Mouse (Mus musculus): ENCODE data around the gene Sdcbp2. TPM values are rescaled to one million over a fixed set of nuclear protein-coding genes. Genes with fewer than 3 reads are reported as not detected.
"Not testable (repeated sequence)": the region's sequence is repeated elsewhere in the genome, so short reads cannot be mapped to it uniquely, and the experiment has no call there.

Sdcbp2 gene
- polyA plus RNA-seq, 1 experiment from 2014 or later: 0.35 TPM

DNA sequence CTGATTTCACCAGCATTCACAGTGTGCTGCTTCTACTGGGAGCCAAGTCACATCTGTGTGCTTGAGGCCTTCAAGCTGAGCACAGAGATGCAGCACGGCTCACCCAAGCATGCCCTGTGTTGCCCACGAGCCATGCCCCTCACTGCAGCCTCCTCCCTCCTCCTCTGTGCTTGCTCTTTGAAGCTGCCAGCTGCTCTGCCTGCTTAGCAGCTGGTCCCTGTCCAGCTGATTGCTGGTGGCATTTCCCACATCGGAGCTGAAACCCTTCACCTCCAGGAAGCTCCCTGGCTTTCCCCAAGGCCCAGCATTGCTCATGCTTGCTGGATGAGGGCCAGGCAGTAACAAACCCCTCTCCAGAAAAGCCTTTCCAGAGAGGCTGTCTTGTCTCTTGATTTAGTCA lies 37.6 kb downstream of the Sdcbp2 start:
- Histone ChIP-seq H3K36me3 (ENCODE audit: poor library complexity, severe bottlenecking) (no peaks in the 10 kb centered on the region), H3K4me3 (no peak overlapping the region), H3K9me3 (replicated peaks) (no peaks in the 10 kb centered on the region), H3K27me3 (no peaks in the 10 kb centered on the region), H3K27ac (no peak overlapping the region), H3K4me1 (peaks cover 18% of the 10 kb centered on the region), H3K4me2 (no peak overlapping the region), H3K9ac (no peak overlapping the region)
- ATAC-seq: no peak
- WGBS: 34% methylated on average over 3 of the region's 3 CpGs

DNA sequence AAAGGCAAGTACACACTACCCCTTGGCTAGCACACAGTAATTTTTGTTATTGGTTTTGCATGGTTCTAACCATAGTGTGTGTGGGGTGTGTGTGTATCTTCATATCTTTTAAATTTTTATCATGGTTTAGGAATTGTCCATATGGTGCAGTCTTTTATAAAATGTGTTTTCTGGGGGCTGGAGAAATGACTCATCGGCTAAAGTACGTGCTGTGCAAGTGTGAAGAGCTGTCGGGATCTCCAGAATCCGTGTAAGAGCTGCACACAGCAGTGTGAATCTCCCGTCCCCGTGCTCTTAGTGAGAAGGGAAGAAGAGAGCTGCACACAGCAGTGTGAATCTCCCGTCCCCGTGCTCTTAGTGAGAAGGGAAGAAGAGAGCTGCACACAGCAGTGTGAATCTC lies 43.4 kb downstream of the Sdcbp2 start:
- H3K9ac ChIP-seq; H3K9me3 ChIP-seq (replicated peaks); H3K4me1 ChIP-seq; H3K27ac ChIP-seq; H3K27me3 ChIP-seq; H3K36me3 ChIP-seq (ENCODE audit: poor library complexity, severe bottlenecking); H3K4me2 ChIP-seq; ATAC-seq; H3K4me3 ChIP-seq: not testable (repeated sequence)
- 70% methylated on average over 8 of the region's 8 CpGs for WGBS

GRCm38 (mm10) chr2:151616551-151617329 lies 44.3 kb downstream of the Sdcbp2 start:
- ATAC-seq: no peak
- no peaks in the 10 kb centered on the region for H3K36me3 ChIP-seq (ENCODE audit: poor library complexity, severe bottlenecking)
- H3K27ac ChIP-seq: no peak overlapping the region
- no peak overlapping the region for H3K4me3 ChIP-seq
- H3K4me1 ChIP-seq: peaks cover 6% of the 10 kb centered on the region; the same call in 1 of the 2 replicates
- no peak overlapping the region for H3K9ac ChIP-seq
- no peak overlapping the region for H3K4me2 ChIP-seq
- no peaks in the 10 kb centered on the region for H3K27me3 ChIP-seq
- 65% methylated on average over 6 of the region's 6 CpGs for WGBS
- H3K9me3 ChIP-seq (replicated peaks): no peaks in the 10 kb centered on the region

DNA sequence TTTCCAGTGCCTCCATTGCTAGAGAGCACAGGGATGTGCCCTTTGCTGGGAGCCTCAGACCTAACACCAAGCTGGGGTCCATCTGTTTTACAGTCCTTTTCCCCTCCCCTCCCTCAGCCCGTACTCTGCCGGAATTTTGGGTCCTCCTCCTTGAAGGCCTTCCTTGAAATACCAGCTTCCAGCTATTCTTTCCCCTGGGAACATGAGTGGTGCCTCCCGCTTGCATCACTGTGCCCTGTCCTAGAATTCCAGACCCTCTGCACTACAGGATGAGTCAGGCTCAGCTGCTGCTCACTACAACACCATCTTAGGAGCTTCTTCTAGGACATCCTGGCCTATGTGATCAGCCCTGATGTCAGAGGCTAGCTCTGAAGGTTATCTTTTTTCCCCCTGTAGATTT lies 51.4 kb downstream of the Sdcbp2 start:
- no peak overlapping the region for H3K4me2 ChIP-seq
- no peak overlapping the region for H3K4me3 ChIP-seq
- H3K9me3 ChIP-seq (replicated peaks): no peaks in the 10 kb centered on the region
- no peak for ATAC-seq
- 77% methylated on average over 3 of the region's 3 CpGs for WGBS
- H3K27me3 ChIP-seq: no peaks in the 10 kb centered on the region
- H3K9ac ChIP-seq: no peak overlapping the region
- H3K36me3 ChIP-seq (ENCODE audit: poor library complexity, severe bottlenecking): no peaks in the 10 kb centered on the region
- H3K4me1 ChIP-seq: no peaks in the 10 kb centered on the region
- no peak overlapping the region for H3K27ac ChIP-seq

- Histone ChIP-seq H3K27me3 (peaks cover 11% of the 10 kb centered on the region; the same call in 1 of the 2 replicates), H3K4me1 (peaks cover 1% of the 10 kb centered on the region), H3K27ac (no peak overlapping the region), H3K36me3 (ENCODE audit: poor library complexity, severe bottlenecking) (no peaks in the 10 kb centered on the region), H3K4me2 (no peak overlapping the region), H3K4me3 (no peak overlapping the region), H3K9me3 (replicated peaks) (no peaks in the 10 kb centered on the region), H3K9ac (no peak overlapping the region)
- ATAC-seq: no peak
- WGBS: 90% methylated on average over 7 of the region's 7 CpGs
Observed at GRCm38 (mm10) chr2:151626296-151626695, 53.9 kb downstream of the Sdcbp2 start.

DNA sequence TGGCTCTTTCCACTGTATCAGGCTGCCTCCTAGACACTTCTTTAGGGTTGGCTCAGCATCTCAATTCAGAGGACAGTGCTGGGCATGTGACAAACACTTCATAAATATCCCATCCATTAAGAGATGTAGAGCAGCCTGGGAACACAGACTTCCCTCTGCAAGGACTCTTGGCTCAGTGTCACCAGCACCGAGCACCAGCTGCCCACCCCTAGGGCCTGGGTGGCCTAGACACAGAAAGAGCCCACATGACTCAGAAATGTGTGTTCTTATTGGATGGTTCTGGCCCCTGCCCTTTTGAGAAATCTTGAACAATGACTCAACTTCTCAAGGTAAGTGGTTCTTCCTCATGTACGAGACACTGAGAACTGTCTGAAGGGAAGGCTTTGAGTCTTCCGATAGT lies 55.6 kb downstream of the Sdcbp2 start:
- Histone ChIP-seq H3K4me2 (no peak overlapping the region), H3K9ac (no peak overlapping the region), H3K27me3 (peaks cover 13% of the 10 kb centered on the region), H3K4me3 (no peak overlapping the region), H3K4me1 (peaks cover 10% of the 10 kb centered on the region), H3K27ac (no peak overlapping the region), H3K36me3 (ENCODE audit: poor library complexity, severe bottlenecking) (no peaks in the 10 kb centered on the region), H3K9me3 (replicated peaks) (no peaks in the 10 kb centered on the region)
- 83% methylated on average over 3 of the region's 3 CpGs for WGBS
- ATAC-seq: no peak

DNA sequence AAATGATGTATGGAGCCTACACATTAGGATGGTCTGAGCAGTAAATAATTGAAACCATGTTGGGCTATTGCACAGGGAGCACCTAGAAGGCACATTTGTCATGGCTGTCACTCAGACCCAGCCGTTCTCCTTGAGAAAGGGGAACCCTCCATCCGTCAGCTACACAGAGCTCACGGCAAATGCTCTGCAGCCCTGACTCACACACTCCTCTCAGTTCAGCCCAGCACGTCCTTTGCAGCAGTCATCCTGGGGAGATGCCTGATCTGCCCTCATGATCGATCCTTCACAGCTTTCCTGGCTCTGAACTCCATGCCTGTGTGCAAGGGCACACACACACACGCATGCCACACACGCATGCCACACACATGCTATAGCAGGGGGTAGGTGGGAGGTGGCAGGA lies 56.9 kb downstream of the Sdcbp2 start:
- Histone ChIP-seq H3K36me3 (ENCODE audit: poor library complexity, severe bottlenecking) (no peaks in the 10 kb centered on the region), H3K9me3 (replicated peaks) (no peaks in the 10 kb centered on the region), H3K27me3 (peaks cover 23% of the 10 kb centered on the region), H3K9ac (no peak overlapping the region), H3K4me3 (no peak overlapping the region), H3K27ac (no peak overlapping the region), H3K4me1 (peaks cover 10% of the 10 kb centered on the region), H3K4me2 (no peak overlapping the region)
- WGBS: 88% methylated on average over 7 of the region's 7 CpGs
- ATAC-seq: no peak

GRCm38 (mm10) chr2:151631406-151632158 lies 59.2 kb downstream of the Sdcbp2 start:
- peak; percentile 66 for ATAC-seq
- peak overlapping the region; percentile 62 for H3K27ac ChIP-seq

GRCm38 (mm10) chr2:151632159-151632814 lies 59.9 kb downstream of the Sdcbp2 start, which contains the start of gene Snph:
Gene Snph, minus strand, starts transcription at chr2:151632593.
- Histone ChIP-seq H3K4me3 (peak within 1 kb of the TSS; percentile 73), H3K4me1 (peaks cover 10% of the 10 kb centered on the region), H3K27me3 (peaks cover 23% of the 10 kb centered on the region), H3K36me3 (ENCODE audit: poor library complexity, severe bottlenecking) (no peaks in the 10 kb centered on the region), H3K27ac (peak within 1 kb of the TSS; percentile 62), H3K9me3 (replicated peaks) (no peaks in the 10 kb centered on the region), H3K4me2 (peak within 1 kb of the TSS; percentile 91), H3K9ac (peak within 1 kb of the TSS; percentile 82)
- under 1% methylated on average over 27 of the region's 47 CpGs for WGBS
- ATAC-seq: peak; percentile 87

More at GRCm38 (mm10) chr2:151631406-151632158, 59.2 kb downstream of the Sdcbp2 start:
- Histone ChIP-seq H3K36me3 (ENCODE audit: poor library complexity, severe bottlenecking) (no peaks in the 10 kb centered on the region), H3K9ac (peak overlapping the region; percentile 82), H3K27me3 (peaks cover 23% of the 10 kb centered on the region), H3K9me3 (replicated peaks) (no peaks in the 10 kb centered on the region), H3K4me2 (peak overlapping the region; percentile 91), H3K4me3 (peak overlapping the region; percentile 73), H3K4me1 (peaks cover 10% of the 10 kb centered on the region)
- WGBS: 3% methylated on average over 22 of the region's 22 CpGs

DNA sequence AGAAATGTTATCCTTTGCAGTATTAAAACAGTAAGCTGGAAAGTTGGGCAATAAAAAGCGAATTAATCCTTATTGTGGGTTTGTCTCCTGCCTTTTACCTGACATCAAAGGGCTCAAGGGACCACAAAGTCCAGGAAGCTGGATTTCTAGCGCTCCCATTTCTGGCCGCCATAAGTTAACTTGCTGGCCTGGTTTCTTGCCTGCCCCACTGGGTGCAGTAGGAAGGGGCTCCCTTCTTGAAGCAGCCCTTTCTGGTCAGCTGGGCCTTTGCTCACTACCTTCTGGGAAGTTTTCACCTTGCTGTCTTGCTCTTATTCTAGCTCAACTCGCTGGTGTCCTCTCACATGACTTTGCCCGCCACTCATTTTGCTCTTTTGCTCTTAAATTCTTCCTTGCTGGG lies 60.6 kb downstream of the Sdcbp2 start:
- Histone ChIP-seq H3K27me3 (peaks cover 23% of the 10 kb centered on the region), H3K27ac (no peak overlapping the region), H3K9me3 (replicated peaks) (no peaks in the 10 kb centered on the region), H3K36me3 (ENCODE audit: poor library complexity, severe bottlenecking) (no peaks in the 10 kb centered on the region), H3K4me1 (peaks cover 10% of the 10 kb centered on the region), H3K9ac (no peak overlapping the region), H3K4me3 (no peak overlapping the region; the same call in 1 of the 2 replicates), H3K4me2 (peak overlapping the region; percentile 91; the same call in 1 of the 2 replicates)
- WGBS: 50% methylated on average over 5 of the region's 5 CpGs
- ATAC-seq: no peak

DNA sequence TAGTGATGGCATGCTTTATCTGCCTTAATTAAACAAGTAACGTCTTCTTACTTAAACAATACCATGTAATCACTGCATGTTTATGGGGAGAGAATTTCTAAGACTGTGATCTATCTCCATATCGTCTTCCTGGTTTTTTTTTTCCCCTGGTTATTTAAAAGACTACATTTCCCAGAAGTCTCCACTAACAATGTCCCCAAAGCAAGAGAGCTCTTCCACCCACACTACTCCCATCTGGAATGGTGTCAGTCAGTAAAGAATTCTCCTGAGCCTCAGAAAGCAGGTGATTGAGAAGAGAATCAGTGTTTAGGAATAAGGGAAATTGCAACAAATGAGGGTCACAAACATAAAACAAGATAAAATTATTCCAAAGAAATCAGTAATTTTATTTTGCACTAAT lies 62.5 kb downstream of the Sdcbp2 start:
- H3K27ac ChIP-seq: no peak overlapping the region
- no peak overlapping the region for H3K9ac ChIP-seq
- no peak for ATAC-seq
- H3K27me3 ChIP-seq: peaks cover 18% of the 10 kb centered on the region
- WGBS: 31% methylated on average over 2 of the region's 2 CpGs
- H3K4me3 ChIP-seq: no peak overlapping the region
- H3K4me2 ChIP-seq: no peak overlapping the region
- H3K36me3 ChIP-seq (ENCODE audit: poor library complexity, severe bottlenecking): no peaks in the 10 kb centered on the region
- no peaks in the 10 kb centered on the region for H3K9me3 ChIP-seq (replicated peaks)
- H3K4me1 ChIP-seq: peaks cover 10% of the 10 kb centered on the region
